Mouse (Mus musculus) midbrain, embryonic 11.5 days (tissue): ENCODE measurements around the gene Mfsd13b. TPM values are rescaled to one million over a fixed set of nuclear protein-coding genes. Genes with fewer than 3 reads are reported as not detected.

Source experiments
- ATAC-seq: fragments of 200-750 bp; cut with Nextera tagmentation; 2 replicates; pipeline ENCODE4 v1.8.0; 2017; ENCODE audit warnings: moderate TSS enrichment, moderate library complexity; ENCODE audit not compliant: low FRiP score
- DNase-seq: peaks from one replicate; pipeline ENCODE4 v3.0.0; 2015; ENCODE audit warnings: low spot score; ENCODE audit errors: missing footprints
- H3K27ac ChIP-seq: fragments of 300-500 bp; sonication (generic); 2 replicates; pipeline ENCODE4 v1.5.1; 2014; ENCODE audit warnings: low read depth, low read length
- H3K27me3 ChIP-seq: fragments of 300-500 bp; sonication (generic); 2 replicates; pipeline ENCODE4 v1.6.1; 2014; ENCODE audit warnings: mild to moderate bottlenecking, low read length, moderate library complexity, mixed read lengths; ENCODE audit not compliant: control insufficient read depth, insufficient read depth
- H3K36me3 ChIP-seq: fragments of 300-500 bp; sonication (generic); 2 replicates; pipeline ENCODE4 v1.6.1; 2014; ENCODE audit warnings: mild to moderate bottlenecking, low read length, moderate library complexity, mixed read lengths; ENCODE audit not compliant: control insufficient read depth, insufficient read depth
- H3K4me1 ChIP-seq: fragments of 300-500 bp; sonication (generic); 2 replicates; pipeline ENCODE4 v1.6.1; 2014; ENCODE audit warnings: low read length; ENCODE audit not compliant: control insufficient read depth, insufficient read depth
- H3K4me2 ChIP-seq: fragments of 300-500 bp; sonication (generic); 2 replicates; pipeline ENCODE4 v1.6.1; 2014; ENCODE audit warnings: mild to moderate bottlenecking, moderate library complexity
- H3K4me3 ChIP-seq: fragments of 300-500 bp; sonication (generic); 2 replicates; pipeline ENCODE4 v1.5.1; 2014; ENCODE audit warnings: low read depth, low read length
- H3K9ac ChIP-seq: fragments of 300-500 bp; sonication (generic); 2 replicates; pipeline ENCODE4 v1.6.1; 2014; ENCODE audit warnings: low read length
- H3K9me3 ChIP-seq: fragments of 300-500 bp; sonication (generic); 2 replicates; pipeline ENCODE4 v1.6.1; 2016; ENCODE audit warnings: low read length; ENCODE audit not compliant: control insufficient read depth
- WGBS: fragments of 180-500 bp; shearing (Covaris S2); extraction: QIAGEN DNeasy Blood & Tissue Kit; methylation state at CpG from one replicate; pipeline ENCODE4 v1.1.7; 2014; 5-methylcytosine and 5-hydroxymethylcytosine counted together
- polyA plus RNA-seq: library from polyadenylated mRNA; unstranded; fragments of >200 nt; fragmentation: Nextera tagmentation; extraction: Ambion mirVana; gene quantifications from 2 replicates; pipeline ENCODE4 v1.2.1, GENCODE M21; 2014

Gene Mfsd13b
- polyA plus RNA-seq, 1 experiment from 2014 or later: 0.29 TPM

DNA sequence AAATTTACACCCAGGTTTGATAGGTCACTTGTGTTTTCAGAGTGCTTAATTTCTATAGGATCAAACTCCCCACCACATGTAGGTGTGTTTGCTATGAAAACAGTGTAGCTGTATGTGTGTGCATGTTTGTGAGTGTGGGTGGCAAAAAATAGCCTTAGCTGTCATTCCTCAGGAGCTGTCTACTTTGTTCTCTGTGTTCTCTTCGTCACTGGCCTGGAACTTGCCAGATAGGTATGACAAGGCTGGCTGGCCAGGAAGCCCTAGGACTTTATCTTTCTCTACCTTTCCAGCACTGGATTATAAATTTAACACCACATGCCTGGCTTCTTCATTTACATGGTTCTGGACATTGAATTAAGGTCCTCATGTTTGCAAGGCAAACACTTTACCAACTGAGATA lies 61.9 kb downstream of the Mfsd13b start:
- no peak overlapping the region for H3K4me3 ChIP-seq
- ATAC-seq (no peak), DNase-seq (no peak)
- no peaks in the 10 kb centered on the region for H3K4me1 ChIP-seq
- no peaks in the 10 kb centered on the region for H3K9me3 ChIP-seq
- 100% methylated on average over 1 of the region's 1 CpGs for WGBS
- H3K9ac ChIP-seq: no peak overlapping the region
- no peaks in the 10 kb centered on the region for H3K36me3 ChIP-seq
- H3K27me3 ChIP-seq: no peaks in the 10 kb centered on the region
- no peak overlapping the region for H3K4me2 ChIP-seq
- no peak overlapping the region for H3K27ac ChIP-seq

DNA sequence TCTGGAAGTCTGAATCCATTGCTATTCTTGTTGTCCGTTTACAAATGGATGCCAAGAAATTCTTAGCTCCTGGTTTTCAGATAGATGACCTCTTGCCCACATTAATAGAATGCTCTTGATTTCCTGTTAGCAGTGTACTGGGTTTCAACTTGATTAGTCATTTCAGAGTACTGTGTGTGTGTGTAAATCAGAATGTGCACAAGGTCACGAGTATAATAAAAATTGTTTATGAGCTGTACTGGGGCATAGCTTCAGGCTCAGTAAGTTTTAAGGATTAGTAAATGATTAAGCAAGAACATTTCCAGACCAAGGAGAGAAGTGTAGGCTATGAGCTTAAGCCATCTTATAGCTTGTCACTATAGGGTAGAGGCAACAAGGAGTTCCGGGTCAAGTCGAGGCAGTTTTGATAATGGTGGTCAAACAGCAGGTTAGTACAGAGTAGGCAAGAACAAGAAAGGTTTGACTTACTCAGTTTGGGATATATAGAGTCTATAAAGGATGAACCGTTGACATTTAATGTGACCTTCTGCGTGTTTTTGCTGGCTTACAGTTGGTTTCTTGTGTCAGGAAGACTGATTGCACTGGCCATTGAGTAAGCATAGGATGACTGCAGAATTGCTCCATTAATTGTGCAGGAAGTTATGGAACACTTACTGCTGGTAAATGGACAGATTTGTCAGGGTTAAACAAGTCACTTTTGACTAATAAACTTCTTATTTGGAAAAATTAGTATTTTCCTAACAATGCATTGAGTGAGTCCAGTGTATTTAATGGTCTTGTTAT lies 63.6 kb downstream of the Mfsd13b start:
- Histone ChIP-seq H3K9me3 (no peaks in the 10 kb centered on the region), H3K27ac (no peak overlapping the region), H3K4me2 (no peak overlapping the region), H3K27me3 (no peaks in the 10 kb centered on the region), H3K4me3 (no peak overlapping the region), H3K9ac (no peak overlapping the region), H3K4me1 (no peaks in the 10 kb centered on the region), H3K36me3 (no peaks in the 10 kb centered on the region)
- WGBS: 93% methylated on average over 6 of the region's 6 CpGs
- DNase-seq (no peak), ATAC-seq (no peak)

DNA sequence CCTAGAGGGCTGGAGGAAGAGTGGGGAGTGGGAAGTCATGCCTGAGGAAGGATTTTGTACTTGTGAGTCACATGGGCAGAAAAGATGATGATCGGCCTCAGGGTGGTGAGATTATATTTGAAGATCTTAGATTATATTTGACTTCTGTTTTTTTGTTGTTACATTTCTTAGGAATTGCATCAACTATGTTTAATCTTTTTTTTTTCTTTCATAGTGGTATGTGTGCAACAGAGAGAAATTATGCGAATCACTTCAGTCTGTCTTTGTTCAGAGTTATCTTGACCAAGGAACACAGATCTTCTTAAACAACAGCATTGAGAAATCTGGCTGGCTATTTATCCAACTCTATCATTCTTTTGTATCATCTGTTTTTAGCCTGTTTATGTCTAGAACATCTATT lies 65.3 kb downstream of the Mfsd13b start:
- no peak overlapping the region for H3K4me3 ChIP-seq
- no peak overlapping the region for H3K27ac ChIP-seq
- no peaks in the 10 kb centered on the region for H3K27me3 ChIP-seq
- no peaks in the 10 kb centered on the region for H3K4me1 ChIP-seq
- H3K9ac ChIP-seq: no peak overlapping the region
- 95% methylated on average over 2 of the region's 2 CpGs for WGBS
- no peaks in the 10 kb centered on the region for H3K9me3 ChIP-seq
- ATAC-seq: no peak
- H3K4me2 ChIP-seq: no peak overlapping the region
- DNase-seq: no peak
- H3K36me3 ChIP-seq: no peaks in the 10 kb centered on the region; the same call in 1 of the 2 replicates

DNA sequence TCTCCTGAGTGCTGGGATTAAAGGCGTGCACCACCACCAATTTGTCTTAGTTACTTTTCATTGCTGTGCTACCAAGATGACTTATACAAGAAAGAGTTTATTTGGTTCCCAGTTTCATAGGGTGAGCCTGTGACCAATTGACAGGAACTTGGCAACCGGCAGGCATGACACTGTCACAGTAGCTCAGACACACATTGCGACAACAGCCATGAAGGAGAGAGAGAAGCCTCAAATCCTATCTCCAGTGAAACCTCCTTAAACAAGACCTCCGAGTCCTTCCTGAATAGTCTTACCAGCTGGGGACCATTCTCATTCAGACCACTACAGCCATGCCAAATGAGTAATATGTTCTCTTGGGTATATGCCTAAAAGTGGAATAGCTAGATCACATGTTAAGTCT lies 70.8 kb downstream of the Mfsd13b start:
- H3K4me2 ChIP-seq: no peak overlapping the region
- no peak overlapping the region for H3K9ac ChIP-seq
- H3K27ac ChIP-seq: no peak overlapping the region
- no peaks in the 10 kb centered on the region for H3K9me3 ChIP-seq
- H3K4me3 ChIP-seq: no peak overlapping the region
- no peak for ATAC-seq
- DNase-seq: peak; percentile 74
- H3K4me1 ChIP-seq: no peaks in the 10 kb centered on the region
- peaks cover 2% of the 10 kb centered on the region; the same call in 1 of the 2 replicates for H3K36me3 ChIP-seq
- WGBS: 93% methylated on average over 4 of the region's 4 CpGs
- no peaks in the 10 kb centered on the region for H3K27me3 ChIP-seq

DNA sequence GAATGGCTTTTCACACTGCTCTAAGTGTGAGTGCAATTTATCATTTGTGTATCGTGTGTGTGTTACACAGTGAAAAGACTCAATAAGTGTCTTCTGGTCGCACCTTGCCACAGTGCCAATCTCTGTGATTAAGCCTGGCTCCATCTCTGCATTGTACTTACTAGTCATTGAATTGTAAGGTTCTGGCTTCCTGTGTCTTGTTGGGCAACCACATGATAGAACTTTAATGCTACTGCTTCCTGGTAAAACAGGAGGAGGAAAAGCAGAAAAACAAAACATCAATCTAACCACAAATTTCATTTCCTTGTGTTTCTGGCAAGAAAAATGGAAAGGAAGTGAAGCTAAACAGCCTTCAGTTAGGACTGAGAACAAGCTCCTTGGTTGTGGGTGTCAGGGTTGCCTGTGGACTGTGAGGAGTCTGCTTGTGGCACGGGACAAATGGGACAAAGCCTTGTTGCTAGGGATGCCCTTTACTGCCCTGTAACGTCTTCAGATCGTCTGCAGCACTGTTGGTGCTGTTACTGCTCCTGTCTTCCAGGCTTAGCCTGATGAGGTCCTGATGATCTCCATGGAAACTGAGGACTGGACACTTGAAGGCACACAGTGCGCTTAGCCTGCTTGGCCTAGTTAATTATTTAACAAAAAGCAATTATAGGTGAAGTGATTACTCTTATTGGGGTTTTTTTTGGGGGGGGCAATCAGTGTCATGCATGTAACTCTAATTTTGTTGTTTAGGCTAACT lies 77.3 kb downstream of the Mfsd13b start:
- no peak for ATAC-seq
- no peaks in the 10 kb centered on the region for H3K9me3 ChIP-seq
- DNase-seq: no peak
- 68% methylated on average over 6 of the region's 6 CpGs for WGBS
- no peak overlapping the region for H3K4me3 ChIP-seq
- no peaks in the 10 kb centered on the region for H3K27me3 ChIP-seq
- H3K27ac ChIP-seq: no peak overlapping the region
- no peaks in the 10 kb centered on the region for H3K4me1 ChIP-seq
- H3K4me2 ChIP-seq: no peak overlapping the region
- 0 out of 2 replicates have a peak, but pooled peaks cover 2% of the 10 kb centered on the region for H3K36me3 ChIP-seq
- H3K9ac ChIP-seq: no peak overlapping the region

- 65% methylated on average over 4 of the region's 4 CpGs for WGBS
- no peak overlapping the region for H3K9ac ChIP-seq
- no peak overlapping the region for H3K4me3 ChIP-seq
- no peak overlapping the region for H3K4me2 ChIP-seq
- no peaks in the 10 kb centered on the region for H3K4me1 ChIP-seq
- no peaks in the 10 kb centered on the region for H3K27me3 ChIP-seq
- no peak for ATAC-seq
- H3K27ac ChIP-seq: no peak overlapping the region
- H3K36me3 ChIP-seq: no peaks in the 10 kb centered on the region
- no peaks in the 10 kb centered on the region for H3K9me3 ChIP-seq
- no peak for DNase-seq
Measured at GRCm38 (mm10) chr7:121064309-121064708, 82.0 kb downstream of the Mfsd13b start.

Other genes starting within 250 kb of the Mfsd13b start
- gene Vwa3a, start 243.2 kb upstream of the Mfsd13b start, polyA plus RNA-seq: 0.08 and 0.37 TPM in 2 replicates
- not detected in 2 replicates for gene Gm5737, start 170.1 kb upstream of the Mfsd13b start, polyA plus RNA-seq
- gene Eef2k, start 139.7 kb upstream of the Mfsd13b start, polyA plus RNA-seq: 9.9 and 10.5 TPM in 2 replicates
- gene Polr3e, start 64.8 kb upstream of the Mfsd13b start, polyA plus RNA-seq: 19.0 and 19.9 TPM in 2 replicates
- gene Cdr2, start 197 bp upstream of the Mfsd13b start, polyA plus RNA-seq: 17.6 and 18.0 TPM in 2 replicates
- 284 and 290 TPM in 2 replicates for gene Mettl9, start 51.9 kb downstream of the Mfsd13b start, polyA plus RNA-seq
- gene Igsf6, start 92.1 kb downstream of the Mfsd13b start, polyA plus RNA-seq: 0.94 and 0.96 TPM in 2 replicates
- 0.06 and 0.14 TPM in 2 replicates for gene Otoa, start 99.1 kb downstream of the Mfsd13b start, polyA plus RNA-seq